Mouse (Mus musculus) T-helper 17 cell (primary cell): ENCODE measurements around the gene Dnah1.

Experiments used
- in situ Hi-C, 2 experiments: fragments of 300-600 bp; cut with MboI, MseI; formaldehyde crosslinking; loops; 1 replicate in 1 of 2; 2 replicates in 1 of 2; pipeline ENCODE4 v1.15.1; 2025; ENCODE audit warnings: high pct_unique_total_duplicates in 2 of 2

Gene Dnah1

DNA sequence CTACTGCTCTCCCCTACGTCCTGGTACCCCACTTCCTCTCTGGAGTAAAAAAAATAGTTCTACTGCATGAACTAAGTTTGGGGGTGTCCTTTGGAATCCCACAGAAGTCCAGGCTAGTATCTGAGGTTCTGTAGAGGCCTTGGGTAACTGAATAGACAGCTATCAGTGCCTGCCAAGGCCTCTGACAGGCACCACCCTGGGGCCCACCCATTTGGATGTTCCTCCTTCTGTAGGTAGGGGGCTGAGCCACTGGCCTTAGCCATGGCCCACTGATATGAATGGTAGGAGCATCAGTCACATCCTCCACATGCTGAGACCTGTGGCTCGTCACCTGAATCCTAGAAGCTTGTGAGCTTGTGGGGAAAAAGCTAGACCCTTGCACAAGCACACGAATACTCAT is 5.9 kb downstream of the Dnah1 start:
- in situ Hi-C loops = loop anchor here in 1 of 2 experiments (5.0 kb wide), 1 partner anchor 100 kb away; the partner anchor contains the start of genes Nisch and Sema3g

GRCm38 (mm10) chr14:31316613-31317012 is 7.1 kb downstream of the Dnah1 start:
- in situ Hi-C loops = loop anchor here in 1 of 2 experiments (5.0 kb wide), 1 partner anchor 99 kb away; the partner anchor contains the start of genes Nisch and Sema3g

DNA sequence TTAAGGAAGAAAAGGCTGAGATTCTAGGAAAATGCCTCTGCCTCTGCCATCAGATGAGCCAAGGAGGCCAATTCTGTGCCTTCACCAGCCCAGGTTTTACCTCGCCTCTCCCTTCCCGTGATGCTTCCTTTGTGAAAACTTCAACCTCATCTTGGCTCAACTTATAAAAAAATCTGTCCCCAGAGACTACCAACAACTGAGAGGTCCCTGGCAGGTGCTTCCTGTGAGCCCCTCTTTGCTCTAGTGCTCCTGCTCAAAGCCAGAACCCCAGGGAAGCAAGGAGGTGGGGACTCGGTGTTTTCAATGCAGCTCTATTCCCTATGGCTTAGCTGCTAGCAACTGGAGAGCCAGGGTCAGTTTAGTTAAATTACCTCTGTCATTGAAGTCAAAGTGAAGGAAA is 10.5 kb downstream of the Dnah1 start:
- in situ Hi-C loops = no loop called here

- in situ Hi-C loops = no loop called here
Measured at GRCm38 (mm10) chr14:31285728-31286127, 38.0 kb downstream of the Dnah1 start.

- in situ Hi-C loops = loop anchor here (5.0 kb wide), 1 partner anchor 200 kb away; no protein-coding TSS in a partner anchor
Measured at GRCm38 (mm10) chr14:31272164-31272563, 51.5 kb downstream of the Dnah1 start.

DNA sequence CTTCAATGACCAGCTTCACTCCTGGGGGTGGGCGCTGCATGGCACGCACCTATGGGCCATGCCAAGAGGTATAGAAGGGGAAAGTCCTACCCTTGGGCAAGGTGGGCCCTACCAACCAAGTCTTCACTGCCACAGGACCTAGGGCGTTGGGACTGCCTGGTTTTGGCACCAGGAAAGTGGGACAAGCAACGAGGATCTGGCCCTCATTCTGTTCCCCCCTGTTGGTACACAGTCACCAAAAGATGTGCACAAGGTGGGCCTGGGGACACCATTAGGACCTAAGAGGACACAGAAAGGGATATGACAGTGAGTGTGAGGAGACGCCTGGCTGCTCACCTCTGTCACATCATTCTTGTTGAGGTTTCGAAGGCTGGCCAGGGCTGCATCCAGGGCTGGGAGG is 52.6 kb downstream of the Dnah1 start:
- in situ Hi-C loops = loop anchor here (5.0 kb wide), 1 partner anchor 201 kb away; no protein-coding TSS in a partner anchor

GRCm38 (mm10) chr14:31269456-31270100 is 54.1 kb downstream of the Dnah1 start:
- in situ Hi-C loops = loop anchor here (5.0 kb wide), 1 partner anchor 203 kb away; no protein-coding TSS in a partner anchor

GRCm38 (mm10) chr14:31268301-31269001 is 55.2 kb downstream of the Dnah1 start:
- in situ Hi-C loops = no loop called here

GRCm38 (mm10) chr14:31267649-31268048 is 56.0 kb downstream of the Dnah1 start:
- in situ Hi-C loops = no loop called here

GRCm38 (mm10) chr14:31260932-31261331 is 62.8 kb downstream of the Dnah1 start:
- in situ Hi-C loops = no loop called here

DNA sequence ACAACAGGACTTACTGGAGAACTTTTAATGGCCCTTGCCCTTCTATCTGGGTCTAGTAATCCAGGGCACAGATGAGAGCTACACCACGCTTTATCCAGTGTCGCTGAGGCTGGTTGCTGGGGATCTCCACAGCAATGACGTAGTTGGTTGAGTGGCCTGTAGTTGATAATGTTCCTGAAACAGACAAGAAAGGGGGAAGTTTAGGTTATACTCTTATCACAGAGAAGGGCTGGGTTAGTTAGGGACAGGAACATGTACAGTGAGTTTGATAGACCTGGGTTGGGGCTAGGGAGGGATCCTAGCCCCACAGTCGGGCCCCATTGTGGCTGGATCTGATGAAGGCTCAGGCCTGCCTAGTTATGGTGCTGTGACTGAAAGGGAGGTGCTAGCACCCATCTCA is 63.3 kb downstream of the Dnah1 start:
- in situ Hi-C loops = no loop called here

GRCm38 (mm10) chr14:31258476-31259050 is 65.1 kb downstream of the Dnah1 start:
- in situ Hi-C loops = no loop called here

DNA sequence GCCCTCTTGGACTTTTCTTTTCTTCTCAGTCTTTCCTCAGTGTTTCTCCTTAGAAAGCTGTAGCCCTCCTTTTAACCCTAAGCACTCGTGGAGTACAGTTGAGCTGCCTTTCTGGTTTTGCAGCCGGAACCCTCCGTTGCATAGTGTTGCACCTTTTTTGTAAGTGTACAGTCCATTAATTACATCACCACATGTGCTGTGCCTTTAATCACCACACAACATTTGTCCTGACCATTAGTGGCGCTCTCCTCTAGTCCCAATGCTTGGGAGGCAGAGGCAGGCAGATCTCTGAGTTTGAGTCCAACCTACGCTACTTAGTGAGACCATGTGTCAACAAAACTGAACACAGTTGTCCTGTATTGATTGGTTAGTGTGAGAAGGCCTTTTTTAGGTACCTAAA is 71.6 kb downstream of the Dnah1 start:
- in situ Hi-C loops = no loop called here

GRCm38 (mm10) chr14:31251626-31252025 is 72.1 kb downstream of the Dnah1 start:
- in situ Hi-C loops = no loop called here

DNA sequence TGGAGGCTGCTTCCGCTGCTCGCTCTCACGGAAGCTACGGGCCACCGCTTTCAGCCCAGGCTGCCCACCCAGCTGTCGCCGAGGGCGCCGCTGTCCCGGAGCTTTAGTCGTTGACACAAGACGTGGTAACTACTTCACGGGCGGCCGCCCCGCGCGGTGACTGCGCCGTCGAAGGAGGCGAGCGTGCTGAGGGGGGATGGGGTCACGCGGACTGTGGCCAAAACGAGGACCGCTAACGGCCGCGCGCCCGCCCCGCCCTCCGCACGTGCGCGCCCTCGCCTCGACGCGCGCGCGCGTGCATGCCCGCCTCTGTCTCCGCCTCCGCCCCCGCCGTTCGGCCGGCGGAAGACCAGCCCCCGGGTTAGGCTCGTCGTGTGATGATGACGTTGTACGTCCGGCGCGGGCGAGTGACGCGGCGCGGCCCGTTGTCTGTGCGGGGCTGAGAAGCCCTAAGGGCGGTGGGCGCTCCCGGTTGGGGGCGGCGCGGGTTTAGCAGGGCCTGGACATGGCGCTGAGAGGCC is 72.6 kb downstream of the Dnah1 start, which contains the start of the genes Phf7 and Bap1:
Gene Phf7 (minus strand): TSS at position 234 of the 521 bp plus-strand sequence.
Gene Bap1 (plus strand): TSS at position 367 of the 521 bp plus-strand sequence.
- in situ Hi-C loops = no loop called here

- in situ Hi-C loops = no loop called here
Measured at GRCm38 (mm10) chr14:31250222-31251083, 73.2 kb downstream of the Dnah1 start.

DNA sequence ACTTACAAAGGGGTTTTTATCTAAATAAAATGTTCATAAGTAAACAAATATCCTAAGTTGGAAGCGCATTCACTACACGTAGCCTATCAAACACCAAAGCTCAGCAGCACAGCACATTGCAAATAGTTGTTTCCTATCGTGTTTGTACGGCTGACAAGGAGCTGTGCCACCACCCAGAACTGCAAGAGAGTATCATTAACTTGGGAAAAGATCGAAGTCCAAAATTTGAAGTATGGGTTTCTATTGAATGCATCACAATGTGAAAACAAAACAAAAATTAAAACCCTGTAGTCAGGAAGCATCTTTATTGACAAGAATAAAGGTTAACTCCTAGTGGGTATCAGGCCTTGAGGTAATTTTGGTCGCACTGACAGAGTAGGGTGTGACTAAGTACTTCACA is 75.3 kb downstream of the Dnah1 start:
- in situ Hi-C loops = no loop called here

- in situ Hi-C loops = no loop called here
Measured at GRCm38 (mm10) chr14:31245946-31246345, 77.8 kb downstream of the Dnah1 start.

GRCm38 (mm10) chr14:31244777-31245176 is 78.9 kb downstream of the Dnah1 start:
- in situ Hi-C loops = no loop called here

DNA sequence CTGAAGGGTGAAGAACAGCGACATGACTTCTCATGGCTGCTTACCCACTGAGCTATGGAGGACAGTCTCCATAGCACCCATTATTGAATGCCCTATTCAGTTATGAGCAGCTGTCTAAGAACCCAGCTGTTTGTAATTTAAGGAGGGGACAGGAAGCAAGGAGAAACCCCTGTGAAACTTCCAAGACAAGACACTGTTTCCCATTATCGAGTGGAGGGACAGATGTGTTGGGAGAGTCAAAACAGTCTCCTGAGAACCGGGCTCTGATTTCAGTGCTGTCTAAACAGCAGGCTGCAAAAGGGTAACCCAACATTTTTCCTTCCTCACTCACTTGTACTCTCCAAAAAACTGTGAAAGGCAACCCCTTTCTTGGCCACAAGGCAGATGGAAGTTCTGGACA is 83.2 kb downstream of the Dnah1 start:
- in situ Hi-C loops = no loop called here
